Mouse (Mus musculus) WW6 (cell line): ENCODE results near the gene Dcaf8.

Experiments used
- DNase-seq: peaks from one replicate; pipeline ENCODE4 v3.0.0-alpha.2; 2013; ENCODE audit warnings: low read depth, low spot score

Gene Dcaf8

GRCm38 (mm10) chr1:172194435-172194834 lies 46.6 kb downstream of the Dcaf8 start:
- no peak for DNase-seq

- DNase-seq: no peak
Observed at GRCm38 (mm10) chr1:172197146-172197545, 49.3 kb downstream of the Dcaf8 start.

GRCm38 (mm10) chr1:172197851-172198250 lies 50.0 kb downstream of the Dcaf8 start:
- no peak for DNase-seq

- no peak for DNase-seq
Observed at GRCm38 (mm10) chr1:172198316-172198715, 50.4 kb downstream of the Dcaf8 start.

GRCm38 (mm10) chr1:172198996-172199395 lies 51.1 kb downstream of the Dcaf8 start:
- DNase-seq: no peak

- DNase-seq: no peak
Observed at GRCm38 (mm10) chr1:172200161-172200560, 52.3 kb downstream of the Dcaf8 start.

GRCm38 (mm10) chr1:172200871-172201447 lies 53.1 kb downstream of the Dcaf8 start:
- DNase-seq: no peak

- no peak for DNase-seq
Observed at GRCm38 (mm10) chr1:172201967-172202880, 54.3 kb downstream of the Dcaf8 start.

- no peak for DNase-seq
Observed at GRCm38 (mm10) chr1:172202894-172203522, 55.1 kb downstream of the Dcaf8 start.

GRCm38 (mm10) chr1:172203566-172203965 lies 55.7 kb downstream of the Dcaf8 start:
- DNase-seq: no peak

GRCm38 (mm10) chr1:172204033-172204813 lies 56.3 kb downstream of the Dcaf8 start:
- no peak for DNase-seq

- no peak for DNase-seq
Observed at GRCm38 (mm10) chr1:172204814-172205740, 57.2 kb downstream of the Dcaf8 start.

- no peak for DNase-seq
Observed at GRCm38 (mm10) chr1:172205741-172206087, 57.8 kb downstream of the Dcaf8 start.

- DNase-seq: no peak
Observed at GRCm38 (mm10) chr1:172206141-172206917, 58.4 kb downstream of the Dcaf8 start, which contains the start of gene Pea15a. Gene Pea15a (minus strand): TSS chr1:172206804.

- no peak for DNase-seq
Observed at GRCm38 (mm10) chr1:172207111-172207584, 59.3 kb downstream of the Dcaf8 start.

- no peak for DNase-seq
Observed at GRCm38 (mm10) chr1:172212776-172213175, 64.9 kb downstream of the Dcaf8 start.

- DNase-seq: no peak
Observed at GRCm38 (mm10) chr1:172213771-172214170, 65.9 kb downstream of the Dcaf8 start.

GRCm38 (mm10) chr1:172214748-172215147 lies 66.9 kb downstream of the Dcaf8 start:
- no peak for DNase-seq

GRCm38 (mm10) chr1:172217148-172217547 lies 69.3 kb downstream of the Dcaf8 start:
- peak; percentile 87 for DNase-seq
